Comparison of ENCODE assay signal across 7 mouse cellular contexts in genomic region chr9:65031355-65031754, GRCm38 (mm10). TPM values are rescaled to one million over a fixed set of nuclear protein-coding genes. Genes with fewer than 3 reads are reported as not detected.
DNase-seq lines count a peak whose midpoint lies in the region; ATAC-seq and TF ChIP-seq lines count a peak whose summit lies in the region.
"Not testable (repeated sequence)": the region's sequence is repeated elsewhere in the genome, so short reads cannot be mapped to it uniquely, and the experiment has no call there.

No protein-coding gene starts in this region.

- not testable (repeated sequence) for H3K4me1 ChIP-seq in ES-E14 (ENCODE audit: control insufficient read depth in 2 of 2, insufficient read depth in 2 of 2, low read length in 2 of 2, poor library complexity in 1 of 2); thymus, adult 2 months (replicated peaks; ENCODE audit: control insufficient read depth, insufficient read depth, low read length)
- H3K4me1 ChIP-seq in bone marrow macrophage, adult 2 months (ENCODE audit: control insufficient read depth, insufficient read depth, low read length), result peaks cover 10% of the 10 kb centered on the region
- H3K4me1 ChIP-seq in liver, embryonic 13.5 days (replicated peaks), result peaks cover 34% of the 10 kb centered on the region

- ATAC-seq in liver, embryonic 13.5 days (ENCODE audit: low read depth), result not testable (repeated sequence)
- peak; percentile 61 for ATAC-seq in monocyte, adult 5-6 weeks (replicated peaks; ENCODE audit: insufficient number of reproducible peaks, low FRiP score, low TSS enrichment, poor library complexity, severe bottlenecking)

- DNase-seq in ES-E14 (ENCODE audit: low read depth, low spot score); liver, embryonic 13.5 days: not testable (repeated sequence)
- DNase-seq in induced T-regulatory cell, adult 2 months (ENCODE audit: low read depth), result peak; percentile 42
- DNase-seq in lung, postnatal 36 days, result peak; percentile 31
- DNase-seq in thymus, adult 2 months, result peak; percentile 3

- H3K27ac ChIP-seq in ES-E14 (ENCODE audit: insufficient read depth, low read depth, low read length, poor library complexity, severe bottlenecking); liver, embryonic 13.5 days; thymus, adult 2 months (ENCODE audit: control insufficient read depth, insufficient read depth, low read length): not testable (repeated sequence)
- H3K27ac ChIP-seq in bone marrow macrophage, adult 2 months (ENCODE audit: insufficient read depth, low read depth, low read length), result peak overlapping the region; percentile 87

- TF ChIP-seq CTCF in bone marrow macrophage, adult 2 months (IDR thresholded peaks at IDR 0.05; ENCODE audit: low read depth, low read length); thymus, adult 2 months (IDR thresholded peaks at IDR 0.05; ENCODE audit: borderline replicate concordance, control insufficient read depth, extremely low read depth, insufficient read depth, low read length, poor library complexity): not testable (repeated sequence)

- H3K27me3 ChIP-seq in liver, embryonic 13.5 days; thymus, adult 2 months (ENCODE audit: control insufficient read depth, insufficient read depth, low read length): not testable (repeated sequence)

- H3K4me3 ChIP-seq in ES-E14 (ENCODE audit: insufficient read depth in 1 of 2, low read depth in 1 of 2, low read length in 2 of 2, poor library complexity in 1 of 2, severe bottlenecking in 1 of 2); bone marrow macrophage, adult 2 months (ENCODE audit: insufficient read depth, low read length); thymus, adult 2 months (ENCODE audit: control insufficient read depth, insufficient read depth, low read length): not testable (repeated sequence)
- peak overlapping the region; percentile 100 for H3K4me3 ChIP-seq in liver, embryonic 13.5 days (replicated peaks)

- H3K9me3 ChIP-seq in ES-E14 (ENCODE audit: control insufficient read depth, insufficient read depth, low read depth, low read length); liver, embryonic 13.5 days (replicated peaks): not testable (repeated sequence)

- in situ Hi-C loops in ES-E14 (cut with MboI; ENCODE audit: low sequenced_read_pairs in 2 of 2, unreplicated experiment in 2 of 2), result not testable (repeated sequence)

- not testable (repeated sequence) for H3K36me3 ChIP-seq in ES-E14 (ENCODE audit: control insufficient read depth, insufficient read depth, low read length, poor library complexity, severe bottlenecking); liver, embryonic 13.5 days; thymus, adult 2 months (ENCODE audit: control insufficient read depth, insufficient read depth, low read length)

- not testable (repeated sequence) for TF ChIP-seq POLR2A in bone marrow macrophage, adult 2 months (IDR thresholded peaks at IDR 0.05; ENCODE audit: borderline replicate concordance, low read depth, low read length); thymus, adult 2 months (IDR thresholded peaks at IDR 0.05; ENCODE audit: control insufficient read depth, extremely low read depth, insufficient read depth, low read length, poor library complexity)

- H3K4me2 ChIP-seq in liver, embryonic 13.5 days, result peak overlapping the region; percentile 69

- WGBS in liver, embryonic 13.5 days (ENCODE audit: insufficient replicate concordance), result 30% methylated on average over 5 of the region's 5 CpGs
- 28% methylated on average over 5 of the region's 5 CpGs for WGBS in thymus, adult 2 months

- not testable (repeated sequence) for H3K9ac ChIP-seq in ES-E14 (ENCODE audit: insufficient read depth, low read depth, low read length, poor library complexity, severe bottlenecking)
- H3K9ac ChIP-seq in liver, embryonic 13.5 days, result peak overlapping the region; percentile 39; the same call in 1 of the 2 replicates

TF ChIP-seq in ES-E14, 5 proteins besides CTCF, POLR2A, EP300 and RAD21:
- peak; percentile 76 for TF ChIP-seq ZNF384 (IDR thresholded peaks at IDR 0.05; ENCODE audit: low read depth, low read length)

RNA-seq across cellular contexts. Expression of gene Dpp8, which starts 0.9 kb away (rescaled TPM):
- total RNA-seq in ES-E14 (2012; rRNA removed), result 17.9 and 21.6 TPM in 2 replicates
- polyA plus RNA-seq in bone marrow macrophage, adult 2 months (2012; ENCODE audit: insufficient read depth, insufficient read length, missing spikeins), result 57.3 and 73.7 TPM in 2 replicates
- polyA plus RNA-seq in liver, embryonic 13.5 days (2015; fragmentation: Nextera tagmentation; extraction: Ambion mirVana), result 16.3 and 21.2 TPM in 2 replicates
- 94.5 to 146 TPM (median 99.4 TPM) in 3 replicates for total RNA-seq in monocyte, adult 5-6 weeks (2017)
- polyA plus RNA-seq in thymus, adult 2 months (2012; rRNA removed), result 73.8 and 77.6 TPM in 2 replicates

RNA-seq across cellular contexts. Expression of gene Hacd3, which starts 9.9 kb away (rescaled TPM):
- total RNA-seq in ES-E14 (2012; rRNA removed), result 50.1 and 56.0 TPM in 2 replicates
- 27.7 and 29.0 TPM in 2 replicates for polyA plus RNA-seq in bone marrow macrophage, adult 2 months (2012; ENCODE audit: insufficient read depth, insufficient read length, missing spikeins)
- 55.7 and 69.5 TPM in 2 replicates for polyA plus RNA-seq in liver, embryonic 13.5 days (2015; fragmentation: Nextera tagmentation; extraction: Ambion mirVana)
- 19.3 to 27.9 TPM (median 27.4 TPM) in 3 replicates for total RNA-seq in monocyte, adult 5-6 weeks (2017)
- polyA plus RNA-seq in thymus, adult 2 months (2012; rRNA removed), result 32.5 and 35.3 TPM in 2 replicates
